Mouse (Mus musculus) heart, embryonic 11.5 days (tissue): Measurements from ENCODE around the gene Selenos. TPM values are rescaled to one million over a fixed set of nuclear protein-coding genes. Genes with fewer than 3 reads are reported as not detected.

Source experiments
- ATAC-seq: fragments of 200-750 bp; cut with Nextera tagmentation; replicated peaks from 2 replicates; pipeline ENCODE4 v1.8.0; 2017; ENCODE audit warnings: moderate library complexity; ENCODE audit not compliant: insufficient number of reproducible peaks, low FRiP score, low TSS enrichment
- H3K27ac ChIP-seq: fragments of 300-500 bp; sonication (generic); 2 replicates; pipeline ENCODE4 v1.5.1; 2014; ENCODE audit warnings: mild to moderate bottlenecking, low read depth, low read length
- H3K27me3 ChIP-seq: fragments of 300-500 bp; sonication (generic); 2 replicates; pipeline ENCODE4 v1.6.1; 2014; ENCODE audit warnings: mild to moderate bottlenecking, low read length, mixed read lengths; ENCODE audit not compliant: control insufficient read depth, insufficient read depth
- H3K36me3 ChIP-seq: fragments of 300-500 bp; sonication (generic); 2 replicates; pipeline ENCODE4 v1.6.1; 2014; ENCODE audit warnings: mild to moderate bottlenecking, low read length, moderate library complexity, mixed read lengths; ENCODE audit not compliant: control insufficient read depth, insufficient read depth
- H3K4me1 ChIP-seq: fragments of 300-500 bp; sonication (generic); 2 replicates; pipeline ENCODE4 v1.6.1; 2014; ENCODE audit warnings: low read length; ENCODE audit not compliant: control insufficient read depth, insufficient read depth
- H3K4me2 ChIP-seq: fragments of 300-500 bp; sonication (generic); 2 replicates; pipeline ENCODE4 v1.6.1; 2014; ENCODE audit warnings: mild to moderate bottlenecking, moderate library complexity
- H3K4me3 ChIP-seq: fragments of 300-500 bp; sonication (generic); 2 replicates; pipeline ENCODE4 v1.5.1; 2014; ENCODE audit warnings: low read depth, low read length
- H3K9ac ChIP-seq: fragments of 300-500 bp; sonication (generic); 2 replicates; pipeline ENCODE4 v1.6.1; 2014; ENCODE audit warnings: mild to moderate bottlenecking, low read depth, low read length, moderate library complexity
- H3K9me3 ChIP-seq: fragments of 300-500 bp; sonication (generic); replicated peaks from 2 replicates; pipeline ENCODE4 v1.6.1; 2016; ENCODE audit warnings: low read length; ENCODE audit not compliant: control insufficient read depth
- WGBS: fragments of 180-500 bp; shearing (Covaris S2); extraction: QIAGEN DNeasy Blood & Tissue Kit; methylation state at CpG from one replicate; pipeline ENCODE4 v1.1.7; 2014; ENCODE audit not compliant: insufficient replicate concordance; 5-methylcytosine and 5-hydroxymethylcytosine counted together
- polyA plus RNA-seq: library from polyadenylated mRNA; unstranded; fragments of >200 nt; fragmentation: Nextera tagmentation; extraction: Ambion mirVana; gene quantifications from 2 replicates; pipeline ENCODE4 v1.2.1, GENCODE M21; 2014

The Selenos gene
- polyA plus RNA-seq, 1 experiment from 2014 or later = 76.4 TPM

GRCm38 (mm10) chr7:66061057-66061456 lies 18.4 kb upstream of the Selenos start:
- peak overlapping the region; percentile 82 for H3K4me3 ChIP-seq
- no peak for ATAC-seq
- peaks cover 11% of the 10 kb centered on the region; the same call in 1 of the 2 replicates for H3K4me1 ChIP-seq
- H3K36me3 ChIP-seq = peaks cover 3% of the 10 kb centered on the region
- no peaks in the 10 kb centered on the region for H3K9me3 ChIP-seq
- H3K27me3 ChIP-seq = peaks cover 2% of the 10 kb centered on the region; the same call in 1 of the 2 replicates
- WGBS = 2% methylated on average over 14 of the region's 14 CpGs
- no peak overlapping the region for H3K27ac ChIP-seq
- H3K9ac ChIP-seq = peak overlapping the region; percentile 79
- H3K4me2 ChIP-seq = peak overlapping the region; percentile 76

GRCm38 (mm10) chr7:66076411-66076810 lies 3.0 kb upstream of the Selenos start:
- Histone ChIP-seq H3K9ac (no peak overlapping the region), H3K36me3 (peaks cover 18% of the 10 kb centered on the region), H3K4me2 (no peak overlapping the region), H3K4me1 (peaks cover 8% of the 10 kb centered on the region; the same call in 1 of the 2 replicates), H3K4me3 (no peak overlapping the region), H3K27me3 (no peaks in the 10 kb centered on the region), H3K27ac (no peak overlapping the region), H3K9me3 (no peaks in the 10 kb centered on the region)
- ATAC-seq = no peak
- 86% methylated on average over 2 of the region's 2 CpGs for WGBS

- peaks cover 13% of the 10 kb centered on the region for H3K36me3 ChIP-seq
- no peaks in the 10 kb centered on the region for H3K9me3 ChIP-seq
- peak overlapping the region; percentile 74 for H3K9ac ChIP-seq
- 46% methylated on average over 5 of the region's 5 CpGs for WGBS
- H3K4me1 ChIP-seq = peaks cover 8% of the 10 kb centered on the region; the same call in 1 of the 2 replicates
- H3K27me3 ChIP-seq = no peaks in the 10 kb centered on the region
- ATAC-seq = no peak
- H3K4me2 ChIP-seq = peak overlapping the region; percentile 83
- peak overlapping the region; percentile 47; the same call in 1 of the 2 replicates for H3K27ac ChIP-seq
- H3K4me3 ChIP-seq = peak overlapping the region; percentile 75
Observed at GRCm38 (mm10) chr7:66080231-66080613, 773 bp downstream of the Selenos start.

- no peak overlapping the region for H3K9ac ChIP-seq
- no peaks in the 10 kb centered on the region for H3K9me3 ChIP-seq
- H3K27me3 ChIP-seq = no peaks in the 10 kb centered on the region
- H3K4me2 ChIP-seq = no peak overlapping the region
- WGBS = 93% methylated on average over 6 of the region's 6 CpGs
- no peak overlapping the region for H3K27ac ChIP-seq
- peaks cover 26% of the 10 kb centered on the region for H3K36me3 ChIP-seq
- H3K4me3 ChIP-seq = no peak overlapping the region
- ATAC-seq = no peak
- H3K4me1 ChIP-seq = peaks cover 8% of the 10 kb centered on the region; the same call in 1 of the 2 replicates
Observed at GRCm38 (mm10) chr7:66083757-66084156, 4.3 kb downstream of the Selenos start.

GRCm38 (mm10) chr7:66084546-66084945 lies 5.1 kb downstream of the Selenos start:
- Histone ChIP-seq H3K4me2 (no peak overlapping the region), H3K9me3 (no peaks in the 10 kb centered on the region), H3K4me3 (no peak overlapping the region), H3K9ac (no peak overlapping the region), H3K27ac (no peak overlapping the region), H3K36me3 (peaks cover 29% of the 10 kb centered on the region), H3K4me1 (peaks cover 8% of the 10 kb centered on the region; the same call in 1 of the 2 replicates), H3K27me3 (no peaks in the 10 kb centered on the region)
- ATAC-seq = no peak
- 83% methylated on average over 7 of the region's 7 CpGs for WGBS

- H3K27ac ChIP-seq = no peak overlapping the region
- WGBS = 90% methylated on average over 4 of the region's 4 CpGs
- H3K4me3 ChIP-seq = no peak overlapping the region
- ATAC-seq = no peak
- no peak overlapping the region for H3K9ac ChIP-seq
- H3K4me1 ChIP-seq = no peaks in the 10 kb centered on the region; the same call in 1 of the 2 replicates
- no peaks in the 10 kb centered on the region for H3K9me3 ChIP-seq
- peaks cover 38% of the 10 kb centered on the region for H3K36me3 ChIP-seq
- no peaks in the 10 kb centered on the region for H3K27me3 ChIP-seq
- H3K4me2 ChIP-seq = no peak overlapping the region
Observed at GRCm38 (mm10) chr7:66087652-66088051, 8.2 kb downstream of the Selenos start.

- H3K4me1 ChIP-seq = no peaks in the 10 kb centered on the region; the same call in 1 of the 2 replicates
- no peak overlapping the region for H3K4me2 ChIP-seq
- WGBS = 78% methylated on average over 2 of the region's 2 CpGs
- peaks cover 38% of the 10 kb centered on the region for H3K36me3 ChIP-seq
- no peaks in the 10 kb centered on the region for H3K27me3 ChIP-seq
- H3K4me3 ChIP-seq = no peak overlapping the region
- H3K9ac ChIP-seq = no peak overlapping the region
- no peaks in the 10 kb centered on the region for H3K9me3 ChIP-seq
- ATAC-seq = no peak
- no peak overlapping the region for H3K27ac ChIP-seq
Observed at GRCm38 (mm10) chr7:66088077-66088476, 8.6 kb downstream of the Selenos start.

GRCm38 (mm10) chr7:66090676-66091190 lies 11.3 kb downstream of the Selenos start:
- Histone ChIP-seq H3K4me3 (no peak overlapping the region), H3K4me2 (no peak overlapping the region), H3K9me3 (no peaks in the 10 kb centered on the region), H3K9ac (no peak overlapping the region), H3K36me3 (peaks cover 26% of the 10 kb centered on the region), H3K4me1 (no peaks in the 10 kb centered on the region), H3K27me3 (no peaks in the 10 kb centered on the region), H3K27ac (no peak overlapping the region)
- 86% methylated on average over 11 of the region's 11 CpGs for WGBS
- no peak for ATAC-seq

- Histone ChIP-seq H3K4me3 (no peak overlapping the region), H3K9ac (no peak overlapping the region), H3K4me2 (no peak overlapping the region), H3K27ac (no peak overlapping the region), H3K36me3 (peaks cover 26% of the 10 kb centered on the region), H3K9me3 (no peaks in the 10 kb centered on the region), H3K4me1 (no peaks in the 10 kb centered on the region), H3K27me3 (no peaks in the 10 kb centered on the region)
- no peak for ATAC-seq
- WGBS = 84% methylated on average over 7 of the region's 7 CpGs
Observed at GRCm38 (mm10) chr7:66091553-66091952, 12.1 kb downstream of the Selenos start.
